Mouse (Mus musculus): Measurements from ENCODE around the gene Grm4.

- TF ChIP-seq CTCF (IDR thresholded peaks at IDR 0.05; ENCODE audit: low read depth, low read length) (no peak), TAL1 (conservative IDR thresholded peaks at IDR 0.05; ENCODE audit: low read depth, low read length) (no peak)
These were observed 88.0 kb downstream of the Grm4 start for GRCm38 (mm10) chr17:27433179-27433680.
